Mouse (Mus musculus) liver (tissue): Measurements from ENCODE around the gene Atp8b4.
A peak's percentile ranks its signal among the peaks of the same experiment; 100 is the strongest.

Source experiments
- DNase-seq: peaks from one replicate; pipeline ENCODE4 v3.0.0-alpha.2; 2020; ENCODE audit warnings: mixed read lengths

Gene Atp8b4

DNA sequence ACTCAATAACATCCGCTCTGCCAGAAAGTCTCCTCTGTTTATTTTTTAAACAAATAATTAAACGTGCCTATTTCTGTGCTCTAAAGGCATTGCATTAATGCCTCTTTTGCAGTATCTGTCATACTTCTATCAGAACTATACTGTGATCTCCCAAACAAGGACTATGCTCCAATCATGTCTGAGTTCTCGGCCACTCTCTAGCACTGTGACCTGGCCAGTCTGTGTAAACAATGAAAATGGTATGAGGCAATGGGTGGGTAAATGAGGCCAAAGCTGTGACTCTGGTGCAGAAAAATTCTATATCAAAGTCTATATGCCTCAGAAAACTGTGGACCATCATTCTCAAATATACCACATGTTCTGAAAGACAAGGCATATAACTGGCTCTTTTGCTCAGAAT, 140.5 kb downstream of the Atp8b4 start:
- no peak for DNase-seq

DNA sequence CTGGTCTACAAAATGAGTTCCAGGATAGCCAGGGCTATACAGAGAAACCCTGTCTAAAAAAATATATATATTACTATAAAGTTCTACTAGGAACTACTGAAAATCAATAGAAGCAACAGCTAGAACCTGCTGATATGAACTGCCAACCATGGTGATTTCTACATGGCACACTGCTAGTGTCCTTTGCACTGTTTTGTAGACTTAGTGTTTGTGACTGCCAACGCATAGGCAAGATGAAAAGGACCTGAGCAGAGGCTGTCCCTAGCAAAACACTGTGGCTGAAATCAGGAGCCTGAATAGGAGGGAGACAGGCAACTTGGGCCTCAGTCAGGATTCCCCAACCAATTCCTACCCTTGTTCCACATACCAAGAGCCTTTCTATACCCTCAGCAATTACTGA, 141.2 kb downstream of the Atp8b4 start:
- no peak for DNase-seq

DNA sequence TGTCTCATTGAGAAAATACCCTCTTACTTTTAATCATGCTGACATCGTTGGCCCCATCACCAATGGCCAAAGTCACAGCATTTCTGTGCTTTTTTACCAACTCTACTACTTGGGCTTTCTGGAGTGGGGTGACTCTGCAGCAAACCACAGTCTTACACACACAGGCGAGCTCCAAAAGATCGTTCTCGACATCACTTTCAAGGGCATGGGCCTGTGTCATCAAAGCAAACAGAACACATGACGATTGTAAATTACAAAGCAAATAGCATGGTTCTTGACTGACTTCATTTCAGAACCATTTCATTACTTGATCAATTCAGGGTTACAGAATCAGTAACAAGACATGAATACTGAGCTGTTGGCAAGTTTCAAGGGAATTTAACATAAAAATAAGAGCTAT, 141.7 kb downstream of the Atp8b4 start:
- no peak for DNase-seq

DNA sequence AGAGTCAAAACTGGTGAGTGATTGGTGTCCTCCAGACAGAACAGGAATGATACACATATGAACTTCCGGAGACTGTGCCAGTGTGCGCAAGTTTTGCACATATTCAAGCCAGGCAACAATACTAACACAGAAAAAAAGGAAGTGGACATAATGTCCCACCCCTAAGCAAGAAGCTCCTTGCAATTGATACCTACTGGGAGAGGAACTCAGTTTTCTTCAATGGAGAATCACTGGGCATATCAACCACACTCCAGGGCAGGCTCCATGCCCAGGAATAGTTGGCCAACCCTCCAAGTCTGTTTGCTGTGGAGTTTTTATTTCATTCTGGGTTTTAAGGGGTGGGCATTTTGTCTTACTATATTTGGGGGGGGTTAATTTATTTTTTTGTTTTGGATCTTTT, 145.2 kb downstream of the Atp8b4 start:
- no peak for DNase-seq

DNA sequence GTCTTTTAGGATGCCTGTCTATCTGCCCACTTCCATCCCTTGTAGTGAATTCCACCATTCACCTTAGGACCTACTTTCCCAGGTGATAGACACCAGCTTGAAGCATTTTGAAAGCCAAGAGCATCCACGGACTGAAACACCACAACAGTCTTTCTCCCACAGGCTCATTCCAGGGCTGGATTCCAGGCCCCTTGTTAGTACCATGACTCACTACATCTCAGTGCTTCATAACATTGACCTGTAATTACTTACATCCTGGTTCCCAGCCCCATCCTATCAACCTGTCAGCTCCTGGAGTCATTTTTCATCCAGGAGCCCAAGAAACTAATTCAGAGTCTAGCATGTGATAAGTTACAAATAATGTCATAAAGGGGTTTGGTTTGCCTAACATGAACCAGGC, 148.7 kb downstream of the Atp8b4 start:
- no peak for DNase-seq

DNA sequence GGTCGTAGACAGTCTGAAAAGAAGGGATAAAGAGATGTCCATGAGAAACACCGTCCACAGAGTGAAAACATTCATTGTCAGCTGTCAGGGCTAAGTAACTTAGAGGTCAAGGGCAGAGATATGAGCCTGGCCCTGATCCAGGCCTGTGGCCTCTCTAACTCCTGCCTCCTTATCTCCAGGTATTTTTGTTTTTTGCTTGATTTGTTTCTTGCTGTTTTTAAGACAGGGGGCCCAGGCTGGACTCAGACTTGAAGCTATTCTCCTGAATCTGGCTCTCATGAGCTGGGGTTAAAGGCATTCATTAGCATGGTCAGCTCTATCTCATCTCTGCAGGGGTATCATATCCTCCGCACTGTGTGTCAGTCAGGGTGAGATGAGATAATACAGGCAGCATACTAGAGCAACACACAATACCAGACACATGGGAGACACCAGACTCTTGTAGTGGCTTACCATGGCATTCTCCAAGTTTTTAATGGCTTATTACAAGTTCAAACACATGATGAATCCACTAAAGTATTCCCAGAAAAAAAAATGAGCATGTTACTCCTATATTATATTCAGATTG, 157.4 kb downstream of the Atp8b4 start:
- DNase-seq, result no peak

DNA sequence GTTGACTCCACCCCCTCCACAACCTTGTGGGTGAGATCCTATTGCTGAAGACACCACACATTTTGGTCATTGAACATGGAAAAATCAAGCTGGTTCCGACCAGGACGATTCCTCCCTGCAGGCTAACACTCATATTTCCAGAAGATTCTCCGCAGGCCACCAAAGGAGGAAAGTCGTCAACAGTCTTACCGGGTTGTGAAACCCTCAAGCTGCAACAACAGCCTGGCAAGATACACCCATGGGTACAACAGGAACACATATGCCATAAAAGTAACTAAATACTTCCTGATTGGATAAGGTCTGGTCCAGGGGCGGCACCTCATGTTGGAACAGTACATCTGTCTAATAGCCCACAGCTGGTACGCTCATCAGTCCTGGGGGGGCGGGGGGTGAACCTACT, 159.0 kb downstream of the Atp8b4 start:
- DNase-seq, result no peak

DNA sequence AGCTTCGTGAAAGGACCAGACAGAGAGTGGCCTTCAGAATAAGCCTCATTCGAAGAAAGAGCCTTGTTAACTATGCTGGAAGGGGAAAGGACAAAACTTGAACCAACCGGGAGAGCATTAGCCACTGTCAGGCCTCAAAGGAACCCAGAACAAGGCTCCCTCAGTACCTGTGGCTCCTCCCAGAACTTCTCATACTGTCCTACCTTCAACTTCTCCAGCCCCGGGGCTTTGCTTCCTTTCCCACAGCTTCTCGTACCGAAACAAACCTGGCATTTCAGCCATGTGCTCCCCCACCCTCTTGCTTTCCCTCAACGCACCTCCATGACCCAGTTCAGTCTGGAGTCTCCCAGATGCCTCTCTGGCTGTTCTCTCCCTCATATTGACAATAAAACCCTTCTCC, 160.3 kb downstream of the Atp8b4 start:
- no peak for DNase-seq

DNA sequence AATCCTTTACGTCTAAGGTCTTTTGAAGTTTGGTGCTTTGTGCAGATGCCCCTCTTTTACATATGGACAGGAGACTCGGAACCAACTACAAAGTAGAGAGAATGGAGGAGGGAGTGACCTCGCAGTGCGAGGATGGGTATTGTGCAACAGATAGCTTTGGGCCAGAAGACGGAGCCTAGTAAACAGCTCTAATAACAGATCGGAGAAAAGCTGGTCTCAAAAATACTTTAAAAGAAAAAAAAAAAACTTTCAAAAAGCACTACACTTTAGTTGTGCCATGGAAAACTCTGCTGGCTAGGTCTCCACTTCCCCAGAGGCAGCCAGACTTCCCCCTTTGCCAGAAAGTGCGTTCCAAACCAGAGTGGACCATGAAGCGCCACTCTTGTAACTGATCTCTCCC, 161.0 kb downstream of the Atp8b4 start:
- DNase-seq, result no peak

DNA sequence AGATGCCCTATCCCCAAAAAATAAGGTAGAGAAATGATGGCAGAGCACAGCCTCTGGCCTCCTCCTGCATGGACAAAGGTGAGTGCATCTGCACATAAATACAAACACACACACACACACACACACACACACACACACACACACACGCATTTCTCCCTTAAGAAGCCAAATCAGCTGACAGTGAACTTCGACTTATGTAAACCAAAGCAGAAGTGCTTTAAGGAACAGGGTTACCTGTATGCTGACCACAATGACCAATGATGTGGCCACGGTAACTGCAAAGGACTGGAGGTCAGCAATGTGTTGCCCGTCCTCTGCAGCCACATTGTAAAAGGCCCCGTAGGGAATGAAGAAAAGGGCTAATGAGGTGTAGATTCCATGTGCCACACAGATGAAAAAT, 163.3 kb downstream of the Atp8b4 start:
- DNase-seq, result no peak

DNA sequence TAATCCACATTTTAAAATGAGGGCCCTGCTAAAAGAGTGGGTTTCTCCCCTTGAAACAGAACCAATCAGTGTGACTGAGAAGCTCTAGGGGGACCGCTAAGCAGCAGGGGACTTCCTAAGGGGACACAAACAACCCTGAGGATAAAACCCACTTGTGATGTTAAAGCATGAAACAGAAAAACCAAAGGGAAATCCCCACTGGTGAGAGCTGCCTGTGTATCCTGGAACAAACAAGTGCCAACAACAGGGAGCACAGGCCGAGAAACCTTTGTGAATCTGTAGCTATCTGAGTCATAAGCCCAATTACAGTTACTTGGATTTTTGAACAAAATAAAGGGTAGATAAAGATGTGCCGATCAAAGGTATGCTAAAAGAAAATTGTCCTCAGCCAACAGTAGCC, 168.7 kb downstream of the Atp8b4 start:
- no peak for DNase-seq

DNA sequence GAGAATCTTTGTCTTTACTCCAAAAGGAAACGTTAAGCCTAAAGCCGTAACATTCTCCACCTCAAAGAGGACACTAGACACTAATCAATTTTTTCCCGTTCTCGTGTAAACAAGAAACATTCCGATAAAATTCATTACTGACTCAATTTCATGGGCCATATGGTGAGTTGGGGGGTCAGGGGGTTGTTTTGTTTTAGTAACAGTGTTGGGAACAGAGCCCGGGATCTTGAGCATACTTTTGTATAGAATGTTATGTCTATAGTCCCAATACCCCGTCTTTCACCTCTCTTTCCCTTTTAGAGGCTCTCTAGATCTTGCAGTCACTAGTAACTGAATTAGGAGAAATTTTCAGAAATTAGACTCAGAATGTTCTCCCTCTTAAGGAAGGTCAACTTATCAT, 177.3 kb downstream of the Atp8b4 start:
- no peak for DNase-seq

DNA sequence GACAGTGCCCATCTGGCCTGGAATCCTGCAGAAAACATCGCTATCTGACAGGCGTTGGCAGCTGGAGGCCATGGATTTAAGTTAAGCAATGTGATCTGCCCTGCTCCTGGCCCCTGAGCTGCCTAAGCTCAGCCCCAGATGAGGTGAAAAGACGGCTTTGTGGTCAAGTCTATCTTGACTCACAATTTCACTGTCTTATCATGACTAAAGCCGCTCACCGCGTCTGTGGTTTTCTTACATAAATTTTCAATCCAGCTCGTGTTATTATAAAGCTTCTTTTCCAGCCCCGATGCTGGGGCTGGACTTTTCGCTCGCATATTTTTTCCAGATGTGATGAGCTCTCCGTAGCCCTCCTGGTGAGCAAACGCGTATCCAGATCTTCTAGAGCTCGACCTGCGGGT, 177.8 kb downstream of the Atp8b4 start:
- peak; percentile 10 for DNase-seq

DNA sequence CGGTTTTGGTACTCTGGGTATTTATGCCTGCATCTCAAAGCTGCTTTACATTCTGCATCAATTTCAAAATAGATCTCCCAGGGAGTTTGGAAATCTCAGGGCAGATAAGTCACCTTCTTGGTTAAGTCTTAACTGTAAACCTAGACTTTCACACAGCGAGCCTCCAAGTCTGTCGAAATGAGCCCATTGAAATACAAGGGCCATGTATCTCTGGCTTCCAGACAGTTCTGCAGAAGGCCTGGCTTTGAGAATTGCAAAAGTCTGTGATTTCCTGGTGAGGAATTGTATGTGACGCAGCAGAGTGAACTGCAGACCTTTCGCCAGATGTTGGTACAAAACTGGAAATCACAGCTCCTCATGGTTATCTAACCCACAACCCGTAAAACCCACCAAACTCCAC, 182.4 kb downstream of the Atp8b4 start:
- no peak for DNase-seq

DNA sequence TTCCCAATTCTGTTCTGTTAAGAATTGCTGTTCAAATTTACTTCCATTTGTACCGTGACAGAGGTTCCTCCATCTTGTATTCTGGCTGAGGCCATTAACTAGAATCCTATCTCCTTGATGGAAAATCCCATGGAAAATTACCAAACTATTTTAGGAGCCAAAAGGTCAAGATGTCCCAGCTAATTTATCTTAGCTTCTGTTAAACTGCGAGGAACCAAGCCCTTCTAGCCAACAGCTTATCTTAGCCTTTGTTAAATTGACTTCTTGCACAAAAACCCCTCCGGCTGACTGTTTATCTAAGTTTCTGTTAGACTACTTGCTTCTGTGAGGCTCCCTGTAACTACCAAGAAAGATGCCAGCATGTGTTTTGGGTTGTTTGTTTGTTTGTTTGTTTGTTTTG, 183.5 kb downstream of the Atp8b4 start:
- DNase-seq, result no peak

DNA sequence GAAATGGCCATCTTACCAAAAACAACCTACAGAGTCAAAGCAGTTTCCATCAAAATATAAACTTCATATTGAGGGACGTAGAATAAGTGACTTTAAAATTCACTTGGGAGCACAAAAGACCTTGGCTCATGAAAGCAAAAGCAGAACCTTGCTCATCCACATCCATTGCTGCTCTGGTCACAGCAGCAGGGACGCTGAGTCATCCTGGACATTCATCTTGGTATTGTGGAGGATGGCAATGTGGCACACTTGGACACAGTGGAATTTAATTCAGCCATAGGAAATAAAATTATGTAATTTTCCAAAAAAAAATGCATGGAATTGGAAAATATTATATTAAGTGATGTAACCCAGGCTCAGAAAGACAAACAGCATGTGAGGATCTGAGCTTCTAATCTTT, 184.1 kb downstream of the Atp8b4 start:
- no peak for DNase-seq

DNA sequence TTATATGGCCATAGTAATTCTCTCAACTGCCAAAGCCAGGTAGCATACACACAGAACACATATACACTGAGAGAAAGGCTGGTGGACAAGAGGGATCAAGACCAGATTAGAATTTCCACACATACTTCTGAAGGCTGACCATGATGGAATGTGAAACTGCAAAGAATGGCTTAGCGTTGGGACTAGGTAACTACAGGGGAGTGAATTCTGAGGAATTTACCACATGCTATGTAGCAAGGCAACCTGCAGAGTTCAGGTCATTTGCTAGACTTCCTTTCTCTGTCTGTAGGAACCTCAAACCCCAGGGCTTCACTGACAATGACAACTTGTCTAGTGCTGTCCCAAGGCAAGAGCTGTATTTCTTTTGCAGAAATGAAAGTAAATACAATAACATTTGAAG, 189.4 kb downstream of the Atp8b4 start:
- DNase-seq, result no peak

DNA sequence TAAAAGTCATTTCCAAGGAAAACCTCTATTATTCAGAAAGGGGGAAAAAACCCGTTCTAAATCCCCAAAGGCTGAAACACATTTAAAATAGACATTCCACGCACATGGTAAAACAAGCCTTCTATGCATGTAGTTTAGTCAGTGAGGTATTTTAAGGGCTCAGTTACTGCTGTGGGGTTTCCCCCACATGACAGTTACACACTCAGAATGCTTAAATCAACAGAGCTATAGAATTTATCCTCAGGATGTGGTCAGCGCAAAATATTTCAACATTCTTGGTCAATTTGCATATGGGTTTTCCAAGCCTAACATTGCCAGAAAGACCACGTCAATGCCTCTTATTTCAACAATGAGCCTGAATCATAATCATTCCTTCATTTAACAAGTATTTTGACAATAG, 190.5 kb downstream of the Atp8b4 start:
- no peak for DNase-seq

DNA sequence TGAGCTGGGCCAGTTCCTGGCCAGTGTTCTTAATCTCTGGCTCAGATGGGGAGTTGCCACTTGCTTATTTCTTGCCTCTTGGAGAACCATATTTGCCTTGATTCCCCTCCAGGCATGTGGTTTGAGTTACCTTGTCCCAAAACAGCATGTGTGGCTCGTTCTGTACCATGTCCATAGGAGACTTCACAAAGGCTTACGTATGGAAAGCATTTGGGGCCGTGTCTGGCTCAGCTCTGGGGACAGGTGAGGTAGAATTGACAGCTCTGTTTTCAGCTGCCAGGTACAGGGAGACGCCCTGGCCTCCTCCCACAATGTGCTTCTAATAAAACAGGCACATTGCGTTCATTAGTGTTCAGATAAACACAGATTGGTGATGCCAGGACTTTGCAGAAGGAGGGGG, 195.9 kb downstream of the Atp8b4 start:
- DNase-seq, result no peak

DNA sequence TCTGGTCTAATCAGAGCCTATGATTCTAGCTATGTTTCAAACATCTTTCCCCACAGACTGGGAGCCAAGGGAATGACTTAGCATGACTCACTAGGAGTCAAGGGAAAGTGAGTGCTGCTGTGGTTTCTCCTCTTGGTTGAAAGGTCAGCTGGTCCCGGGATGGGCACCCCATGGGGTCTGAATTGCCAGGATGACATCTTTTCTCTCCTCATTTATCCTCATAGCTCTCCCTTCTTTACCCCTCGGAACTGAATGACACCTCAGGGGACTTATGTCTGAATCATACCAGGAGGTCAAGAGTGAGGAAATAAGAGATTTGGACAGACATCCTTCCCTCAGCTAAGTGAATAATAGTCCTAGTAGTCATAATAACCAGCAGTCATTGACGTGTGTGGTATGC, 197.2 kb downstream of the Atp8b4 start:
- no peak for DNase-seq

DNA sequence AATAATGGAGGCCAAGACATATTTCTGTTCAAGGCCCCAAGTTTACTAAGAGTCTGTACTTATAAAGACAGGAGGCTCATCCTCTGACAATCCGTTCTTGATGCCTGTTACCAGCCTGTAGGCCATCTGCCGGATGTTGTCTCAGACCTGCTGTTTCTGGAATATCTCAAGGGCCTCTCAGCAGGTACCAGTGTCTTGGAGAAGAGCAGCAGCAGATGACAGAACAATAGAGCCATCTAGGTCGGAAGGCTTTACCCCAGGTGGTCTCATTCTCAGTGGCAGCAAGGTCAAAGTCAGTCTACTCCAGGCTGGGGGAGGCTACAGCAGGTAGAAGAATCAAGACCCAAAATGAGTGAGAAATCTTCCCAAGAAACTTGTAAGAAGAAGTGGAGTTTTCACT, 198.1 kb downstream of the Atp8b4 start:
- no peak for DNase-seq

DNA sequence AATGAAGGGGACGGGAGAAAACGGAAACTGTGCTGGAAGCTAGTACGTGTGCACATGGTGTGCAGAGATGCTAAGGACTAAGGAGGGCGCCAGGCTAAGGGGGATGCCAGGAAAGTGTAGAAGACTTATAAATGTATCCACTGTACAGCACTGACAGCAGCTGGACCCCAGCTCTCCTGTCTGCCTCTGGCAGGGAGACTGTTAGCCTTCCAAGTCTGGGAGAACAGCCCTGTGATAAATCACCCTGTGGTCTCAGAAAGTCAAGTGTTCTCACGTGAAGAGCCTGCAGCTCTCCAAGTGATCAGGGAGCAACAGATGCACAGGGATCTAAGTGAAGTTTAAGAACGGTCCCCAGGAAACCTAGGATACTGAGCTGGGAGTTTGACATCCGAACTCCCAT, 209.8 kb downstream of the Atp8b4 start:
- DNase-seq, result no peak

DNA sequence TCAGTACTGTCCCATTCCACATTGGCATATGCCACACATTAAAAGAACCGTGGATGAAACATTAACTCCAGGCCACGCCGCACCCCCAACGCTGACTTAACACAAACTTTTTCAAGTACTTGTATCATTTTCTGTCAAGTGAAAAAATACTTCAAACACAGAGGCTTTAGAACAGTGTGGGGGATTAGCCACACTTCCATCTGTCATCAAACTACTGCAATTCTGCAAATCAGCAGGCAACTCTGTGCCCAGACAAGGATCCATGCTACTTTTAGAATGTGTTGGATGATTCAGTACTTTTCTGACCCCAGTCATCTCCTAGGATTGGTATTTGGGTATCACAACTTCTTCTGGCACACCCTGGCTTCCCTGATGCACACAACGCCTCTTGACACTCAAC, 212.5 kb downstream of the Atp8b4 start:
- DNase-seq, result no peak

DNA sequence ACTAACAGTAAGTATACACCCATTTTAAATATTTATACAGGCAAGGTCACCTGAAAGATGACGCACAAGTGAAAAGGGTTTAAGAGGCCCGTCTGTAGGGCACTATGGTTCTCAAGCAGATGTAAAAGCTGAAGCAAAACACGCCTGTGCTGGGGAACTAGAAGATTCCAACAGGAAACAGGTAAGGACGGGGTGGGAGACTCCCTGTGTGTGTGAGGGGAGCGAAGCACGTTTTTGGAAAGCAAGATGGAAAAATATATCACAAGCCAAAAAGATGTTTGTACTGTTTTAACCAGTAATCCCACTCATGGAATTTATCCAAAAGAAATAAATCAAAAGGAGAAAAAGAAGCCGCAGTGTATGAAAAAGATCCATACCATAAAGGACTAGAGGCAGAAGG, 214.1 kb downstream of the Atp8b4 start:
- no peak for DNase-seq

DNA sequence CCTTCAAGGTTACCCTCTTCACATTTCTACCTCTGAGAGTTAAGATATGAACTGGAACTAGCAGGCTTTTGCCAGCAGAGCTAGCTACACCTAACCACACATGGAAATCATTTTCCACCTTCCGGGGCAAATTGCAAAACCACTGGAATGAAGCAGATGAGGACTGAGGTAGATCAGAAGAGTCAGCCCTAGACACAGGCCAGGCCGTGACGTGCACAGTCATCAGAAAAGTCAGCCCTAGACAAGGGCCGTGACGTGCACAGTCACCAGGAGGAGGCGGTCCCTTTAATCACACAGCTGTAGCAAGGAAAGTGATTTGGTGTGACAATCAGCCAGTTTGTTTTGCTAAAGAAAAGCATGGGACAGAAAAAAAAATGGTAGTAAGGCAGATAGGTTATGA, 216.4 kb downstream of the Atp8b4 start:
- DNase-seq, result no peak

DNA sequence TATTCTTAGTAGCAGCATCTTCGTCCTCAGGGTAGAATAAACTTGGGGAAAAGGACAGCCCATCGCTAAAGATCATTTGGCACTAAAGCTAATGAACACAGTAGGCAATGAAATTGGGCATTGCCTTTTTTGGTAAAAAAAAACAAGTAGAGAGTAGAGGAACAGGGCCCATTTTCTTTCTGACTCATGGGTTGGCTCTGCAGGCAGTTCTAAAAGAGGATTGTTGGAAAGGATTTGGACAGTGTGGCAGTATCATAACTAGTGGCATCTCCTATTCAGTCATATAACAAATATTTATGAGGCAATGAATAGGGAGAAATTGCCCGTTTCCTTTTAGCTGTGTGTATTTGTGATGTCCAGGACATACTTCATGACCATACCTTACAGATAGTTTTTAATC, 217.4 kb downstream of the Atp8b4 start:
- DNase-seq, result no peak
